Mouse (Mus musculus) skeletal muscle tissue, adult 2 months (tissue): ENCODE measurements around the gene Sgf29.
A peak's percentile ranks its signal among the peaks of the same experiment; 100 is the strongest.

Experiments
- DNase-seq: peaks from one replicate; pipeline ENCODE4 v3.0.0-alpha.2; 2012; ENCODE audit warnings: low read depth, low spot score

The Sgf29 gene

GRCm38 (mm10) chr7:126702861-126703756 is 54.0 kb downstream of the Sgf29 start:
- DNase-seq, result no peak

GRCm38 (mm10) chr7:126703757-126704077 is 54.6 kb downstream of the Sgf29 start:
- DNase-seq, result no peak

DNA sequence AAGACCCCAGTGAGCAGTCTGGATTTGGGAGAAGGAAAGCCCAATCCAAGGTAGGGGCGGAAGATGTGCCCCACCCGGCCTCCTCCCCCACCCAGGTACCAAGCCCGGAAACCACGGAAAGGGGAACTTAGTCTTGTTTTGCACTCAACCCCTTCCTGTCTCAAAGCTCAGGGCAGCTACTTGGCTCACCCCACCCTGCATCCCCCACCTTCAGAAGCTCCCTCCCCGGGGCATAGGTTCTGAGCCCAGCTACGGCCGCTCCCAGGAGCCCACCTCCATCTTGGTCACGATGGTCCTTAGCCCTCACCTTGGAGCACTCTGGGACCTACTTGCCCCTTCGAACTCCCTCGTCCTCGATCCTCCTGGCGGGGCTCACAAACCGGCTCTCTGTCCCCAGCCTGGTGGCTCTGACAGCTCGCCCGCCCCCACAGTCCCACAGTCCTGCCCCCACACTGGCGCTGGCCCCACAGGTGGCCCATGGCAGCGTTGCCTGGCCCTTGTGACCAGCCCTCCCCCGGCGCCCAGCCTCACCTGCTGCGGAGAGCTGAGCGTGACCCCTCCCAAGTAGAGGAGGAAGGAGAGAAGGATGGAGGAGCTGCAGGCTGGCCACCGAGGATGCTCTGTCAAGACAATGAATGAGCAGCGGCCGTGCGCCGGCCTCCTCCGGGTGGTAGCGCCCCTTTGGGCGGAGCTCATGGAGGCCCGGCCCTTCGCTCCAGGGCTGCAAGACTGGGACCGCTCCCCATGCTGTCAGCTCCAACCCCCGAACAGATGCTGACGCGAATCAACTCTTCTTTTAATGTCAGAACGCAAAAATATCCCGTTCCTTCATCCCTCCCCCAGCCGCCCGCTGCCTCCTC is 55.2 kb downstream of the Sgf29 start:
- peak; percentile 54 for DNase-seq

GRCm38 (mm10) chr7:126707442-126708174 is 58.5 kb downstream of the Sgf29 start, which contains the start of gene Coro1a:
Gene Coro1a, minus strand, starts transcription at chr7:126707787.
- DNase-seq, result no peak

DNA sequence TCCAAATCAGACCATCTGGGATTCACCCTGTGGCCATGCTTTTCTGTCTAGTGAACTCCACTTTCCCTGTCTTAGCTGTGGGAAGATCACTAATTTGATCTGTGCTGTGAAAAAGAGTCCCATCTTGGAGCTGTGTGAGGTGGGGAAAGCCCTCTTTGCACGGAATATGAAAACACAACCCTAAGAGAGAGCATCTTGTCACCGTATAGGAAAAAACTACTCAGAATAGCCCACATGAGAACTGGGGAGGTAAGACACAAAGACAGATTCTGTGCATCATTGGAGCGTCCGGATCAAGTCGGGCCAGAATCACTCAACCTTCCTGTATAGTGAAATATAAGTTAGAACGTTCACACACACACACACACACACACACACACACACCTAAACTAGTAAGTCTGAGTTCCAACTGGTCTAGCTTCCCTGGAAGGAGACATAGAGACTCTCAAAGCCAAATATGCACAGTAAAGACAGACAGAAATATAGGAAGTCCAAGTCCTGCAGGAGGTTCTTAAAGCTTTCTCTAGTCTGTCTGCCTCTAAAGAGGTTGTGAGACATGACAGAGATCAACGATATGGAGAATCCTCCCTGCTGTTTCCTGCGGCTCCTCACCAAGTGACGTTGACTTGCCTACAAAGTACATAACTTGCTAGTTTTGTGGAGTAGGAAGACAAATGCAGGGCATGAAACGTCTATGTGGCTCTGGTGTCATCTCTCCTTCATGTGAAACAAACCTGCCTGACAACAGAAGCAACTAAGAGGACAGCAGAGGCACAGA is 59.3 kb downstream of the Sgf29 start:
- DNase-seq, result no peak

DNA sequence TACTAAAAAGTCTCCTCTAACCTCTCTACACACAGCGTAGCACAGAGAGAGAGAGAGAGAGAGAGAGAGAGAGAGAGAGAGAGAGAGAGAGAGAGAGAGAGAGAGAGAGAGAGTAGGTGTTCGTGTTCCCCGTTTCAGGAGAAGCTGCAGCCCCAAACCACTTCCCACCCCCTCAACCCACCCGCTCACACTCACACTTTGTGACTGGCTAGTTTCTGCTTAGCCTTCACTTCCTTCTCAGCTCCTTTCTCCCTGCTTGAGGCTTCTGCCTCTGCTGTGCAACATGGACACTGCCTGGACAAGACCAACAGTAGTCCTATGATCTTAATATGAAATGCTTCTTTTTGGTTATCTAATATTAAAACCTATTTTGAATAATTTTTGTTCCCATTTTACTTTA is 61.2 kb downstream of the Sgf29 start:
- no peak for DNase-seq

DNA sequence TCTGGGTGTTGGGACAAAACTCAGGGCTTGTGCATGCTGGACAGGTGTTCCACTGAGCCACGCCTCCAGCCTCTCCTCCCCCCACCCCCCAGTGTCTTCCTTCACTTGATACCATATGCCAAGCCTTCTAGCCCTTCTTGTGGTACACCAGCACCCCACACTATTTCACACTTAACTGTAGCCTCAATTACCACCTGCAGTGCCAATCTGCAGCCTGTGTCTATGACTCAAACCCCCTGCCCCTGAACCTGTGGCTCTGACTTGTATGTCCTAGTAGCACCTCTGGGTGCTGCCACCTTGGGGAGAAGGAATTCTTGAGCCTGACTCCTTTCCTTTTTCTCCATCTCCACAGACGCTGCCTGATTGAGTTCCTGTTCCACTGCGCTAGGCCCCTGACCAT is 62.8 kb downstream of the Sgf29 start:
- no peak for DNase-seq

GRCm38 (mm10) chr7:126715679-126716078 is 66.6 kb downstream of the Sgf29 start:
- no peak for DNase-seq

DNA sequence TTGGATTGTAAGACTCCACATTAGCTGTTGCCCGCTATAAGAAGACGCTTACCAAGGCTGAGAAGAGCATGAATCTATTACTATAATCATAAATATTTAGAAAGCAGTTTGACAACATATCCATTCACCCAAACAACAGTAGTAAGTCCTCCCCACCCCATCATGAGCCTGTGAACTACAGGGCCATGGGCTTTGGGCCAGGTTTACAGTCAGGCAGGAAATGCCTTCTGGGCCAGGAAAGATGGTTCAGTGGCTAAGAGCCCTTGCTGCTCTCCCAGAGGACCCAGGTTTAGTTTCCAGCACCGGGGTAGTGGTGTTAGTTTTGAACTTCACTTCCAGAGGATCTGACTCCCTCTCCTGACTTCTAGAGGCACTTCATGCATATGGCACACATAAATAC is 68.5 kb downstream of the Sgf29 start:
- DNase-seq, result no peak

- no peak for DNase-seq
Measured at GRCm38 (mm10) chr7:126718787-126719337, 69.8 kb downstream of the Sgf29 start.

- no peak for DNase-seq
Measured at GRCm38 (mm10) chr7:126721635-126722034, 72.5 kb downstream of the Sgf29 start.
